Mouse (Mus musculus) lung, embryonic 16.5 days (tissue): ENCODE data around the gene Snapin. TPM values are rescaled to one million over a fixed set of nuclear protein-coding genes. Genes with fewer than 3 reads are reported as not detected.

Source experiments
- ATAC-seq: fragments of 200-750 bp; cut with Nextera tagmentation; 2 replicates; pipeline ENCODE4 v1.8.0; 2017; ENCODE audit warnings: low read depth, mild to moderate bottlenecking, moderate library complexity
- H3K27ac ChIP-seq: fragments of 300-500 bp; sonication (generic); 2 replicates; pipeline ENCODE4 v1.5.1; 2014; ENCODE audit warnings: mild to moderate bottlenecking, control low read depth, low read length
- H3K27me3 ChIP-seq: fragments of 300-500 bp; sonication (generic); 2 replicates; pipeline ENCODE4 v1.6.1; 2014; ENCODE audit warnings: low read depth, low read length, mixed read lengths; ENCODE audit not compliant: control insufficient read depth, insufficient read depth
- H3K36me3 ChIP-seq: fragments of 300-500 bp; sonication (generic); 2 replicates; pipeline ENCODE4 v1.6.1; 2014; ENCODE audit warnings: low read length; ENCODE audit not compliant: control insufficient read depth, insufficient read depth
- H3K4me1 ChIP-seq: fragments of 300-500 bp; sonication (generic); replicated peaks from 2 replicates; pipeline ENCODE4 v1.6.1; 2014; ENCODE audit warnings: low read length, mixed read lengths; ENCODE audit not compliant: control insufficient read depth, insufficient read depth
- H3K4me2 ChIP-seq: fragments of 300-500 bp; sonication (generic); 2 replicates; pipeline ENCODE4 v1.6.1; 2014; ENCODE audit warnings: low read depth, low read length, control low read depth
- H3K4me3 ChIP-seq: fragments of 300-500 bp; sonication (generic); 2 replicates; pipeline ENCODE4 v1.5.1; 2014; ENCODE audit warnings: mild to moderate bottlenecking, low read length, control low read depth
- H3K9ac ChIP-seq: fragments of 300-500 bp; sonication (generic); 2 replicates; pipeline ENCODE4 v1.6.1; 2014; ENCODE audit warnings: low read length, control low read depth
- H3K9me3 ChIP-seq: fragments of 300-500 bp; sonication (generic); 2 replicates; pipeline ENCODE4 v1.6.1; 2016; ENCODE audit warnings: low read length; ENCODE audit not compliant: control insufficient read depth
- WGBS: fragments of 180-500 bp; shearing (Covaris S2); extraction: QIAGEN DNeasy Blood & Tissue Kit; methylation state at CpG from one replicate; pipeline ENCODE4 v1.1.7; 2014; 5-methylcytosine and 5-hydroxymethylcytosine counted together
- polyA plus RNA-seq: library from polyadenylated mRNA; unstranded; fragments of >200 nt; fragmentation: Nextera tagmentation; extraction: Ambion mirVana; gene quantifications from 2 replicates; pipeline ENCODE4 v1.2.1, GENCODE M21; 2015

The Snapin gene
- polyA plus RNA-seq, 1 experiment from 2014 or later: 86.4 TPM

DNA sequence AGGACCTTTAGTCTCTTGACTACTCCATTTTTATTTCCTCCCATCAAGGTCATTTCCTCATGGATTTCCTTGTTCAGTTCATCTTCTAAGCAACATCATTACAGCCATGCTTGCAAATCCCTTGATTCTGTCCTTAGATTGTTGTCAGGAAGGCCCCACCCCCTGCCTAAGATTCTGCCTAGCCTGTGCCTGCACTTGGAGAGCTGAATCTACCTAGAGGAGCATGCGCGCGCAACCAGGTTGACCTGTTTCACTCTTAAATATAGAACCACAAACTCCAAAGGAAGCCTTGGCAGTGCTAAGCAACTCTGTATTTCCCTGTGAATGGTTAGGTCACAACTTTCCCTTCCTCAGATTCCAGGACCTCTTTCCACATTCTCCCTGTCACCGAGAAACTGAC is 26.9 kb upstream of the Snapin start:
- Histone ChIP-seq H3K36me3 (no peaks in the 10 kb centered on the region), H3K9ac (no peak overlapping the region), H3K27me3 (no peaks in the 10 kb centered on the region), H3K9me3 (no peaks in the 10 kb centered on the region), H3K4me1 (peaks cover 12% of the 10 kb centered on the region), H3K27ac (no peak overlapping the region), H3K4me3 (no peak overlapping the region), H3K4me2 (no peak overlapping the region)
- no peak for ATAC-seq
- 67% methylated on average over 4 of the region's 4 CpGs for WGBS

DNA sequence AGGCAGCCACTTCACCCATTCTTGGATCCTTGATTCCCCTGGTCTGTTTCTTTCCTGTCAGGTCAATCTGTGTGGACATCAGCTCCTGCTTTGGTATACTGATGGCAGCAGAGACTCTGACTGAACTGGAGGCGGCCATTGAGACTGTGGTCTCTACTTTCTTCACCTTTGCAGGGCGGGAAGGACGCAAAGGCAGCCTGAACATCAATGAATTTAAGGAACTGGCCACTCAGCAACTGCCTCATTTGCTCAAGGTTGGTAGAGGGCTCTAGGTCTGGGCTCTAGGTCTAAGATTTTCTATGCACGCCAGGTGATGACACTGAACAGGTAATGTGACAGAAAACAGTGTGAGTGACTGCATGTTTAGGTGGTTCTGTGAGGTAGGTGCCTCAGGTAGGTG is 25.0 kb upstream of the Snapin start:
- WGBS: 82% methylated on average over 4 of the region's 4 CpGs
- Histone ChIP-seq H3K27ac (no peak overlapping the region), H3K4me3 (no peak overlapping the region)

DNA sequence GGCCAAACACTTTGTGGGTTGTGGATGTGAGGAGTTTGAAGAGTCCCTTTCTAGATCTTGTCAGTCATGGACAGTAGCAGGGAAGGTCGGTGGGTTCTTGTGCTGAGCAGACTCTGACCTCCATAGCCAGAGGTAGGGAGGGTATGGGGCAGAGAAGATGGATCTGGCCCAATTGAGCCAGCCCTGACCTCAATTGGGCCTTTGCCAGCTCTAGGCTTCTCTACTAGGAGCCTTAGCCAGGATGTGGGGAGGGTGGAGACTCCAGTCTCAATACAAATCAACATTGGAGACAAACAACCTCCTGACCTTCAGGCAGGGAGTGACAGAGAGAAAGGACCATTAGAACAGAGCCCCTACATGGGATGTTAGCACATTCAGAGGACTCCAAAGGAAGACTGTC is 24.4 kb upstream of the Snapin start:
- Histone ChIP-seq H3K4me1 (peaks cover 12% of the 10 kb centered on the region), H3K27me3 (no peaks in the 10 kb centered on the region), H3K36me3 (no peaks in the 10 kb centered on the region), H3K27ac (peak overlapping the region; percentile 58; the same call in 1 of the 2 replicates), H3K9ac (peak overlapping the region; percentile 66), H3K4me3 (peak overlapping the region; percentile 57), H3K9me3 (no peaks in the 10 kb centered on the region), H3K4me2 (peak overlapping the region; percentile 76)
- ATAC-seq: no peak; the same call in 1 of the 2 replicates
- 25% methylated on average over 1 of the region's 1 CpGs for WGBS

More for the DNA sequence above, 25.0 kb upstream of the Snapin start:
- Histone ChIP-seq H3K9ac (no peak overlapping the region), H3K36me3 (no peaks in the 10 kb centered on the region), H3K4me2 (no peak overlapping the region), H3K4me1 (peaks cover 12% of the 10 kb centered on the region), H3K27me3 (no peaks in the 10 kb centered on the region), H3K9me3 (no peaks in the 10 kb centered on the region)
- no peak for ATAC-seq

DNA sequence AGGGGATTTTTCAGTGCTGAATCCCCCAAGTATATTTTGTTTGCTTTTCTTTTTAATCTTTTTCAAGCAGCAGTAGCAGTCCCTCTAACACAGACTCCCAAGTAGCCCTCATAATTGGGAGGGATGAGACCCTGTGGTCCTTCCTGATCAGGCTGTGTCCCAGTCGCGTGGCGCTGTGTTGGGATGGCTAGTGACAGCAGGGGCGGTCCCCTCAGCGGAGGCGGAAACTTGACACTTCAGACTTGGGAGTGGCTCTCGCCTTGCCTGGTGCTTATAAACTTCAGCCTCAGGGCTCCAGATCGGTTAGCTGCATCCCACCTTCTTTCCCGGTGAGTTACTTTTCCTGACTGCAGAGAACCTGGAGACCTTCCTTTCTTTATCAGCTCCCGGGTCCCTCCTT is 23.9 kb upstream of the Snapin start:
- H3K4me1 ChIP-seq: peaks cover 13% of the 10 kb centered on the region
- peak overlapping the region; percentile 66 for H3K9ac ChIP-seq
- no peaks in the 10 kb centered on the region for H3K27me3 ChIP-seq
- peak overlapping the region; percentile 57 for H3K4me3 ChIP-seq
- H3K27ac ChIP-seq: peak overlapping the region; percentile 58
- ATAC-seq: peak; percentile 89
- no peaks in the 10 kb centered on the region for H3K36me3 ChIP-seq
- no peaks in the 10 kb centered on the region for H3K9me3 ChIP-seq
- 0% methylated on average over 10 of the region's 10 CpGs for WGBS
- H3K4me2 ChIP-seq: peak overlapping the region; percentile 76

DNA sequence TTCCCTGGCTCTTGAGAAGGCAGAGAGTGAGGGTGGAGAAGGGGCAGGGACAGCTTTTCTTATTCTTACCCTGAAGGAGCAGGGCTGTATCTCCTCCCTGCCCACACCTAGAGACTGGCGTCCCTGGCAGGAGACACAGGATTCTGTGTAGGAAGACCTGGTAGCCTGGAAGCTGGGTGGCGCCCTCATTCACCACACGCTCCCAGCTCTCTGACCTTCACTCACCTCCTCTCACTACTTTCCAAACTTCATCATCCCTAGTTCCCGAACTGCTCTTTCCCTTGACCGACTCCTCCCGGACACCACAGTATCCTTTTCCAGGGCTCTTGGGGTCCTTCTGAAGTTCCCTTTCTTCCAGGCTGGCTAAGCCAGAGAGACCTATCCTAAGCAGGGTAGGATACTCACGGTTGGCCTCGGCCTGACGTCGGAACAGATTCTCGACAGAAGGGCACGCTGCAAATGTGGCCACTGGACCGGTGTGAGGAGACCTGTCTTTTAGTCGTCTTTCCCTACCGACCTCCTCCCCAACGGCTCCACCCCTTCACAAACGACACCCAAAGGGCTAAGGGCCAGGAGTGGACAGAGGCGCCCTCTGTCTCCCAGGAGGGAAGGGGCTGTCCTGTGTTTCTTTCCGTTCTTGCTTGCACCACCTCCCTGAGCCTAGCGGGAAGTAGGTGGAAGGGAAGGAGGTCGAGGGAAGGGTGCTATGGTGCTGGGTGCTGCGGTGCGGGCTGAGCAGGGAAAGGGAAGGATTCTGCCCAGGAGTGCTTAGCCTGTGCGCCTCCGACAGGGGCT is 23.2 kb upstream of the Snapin start, which contains the start of the genes S100a1 and S100a13:
S100a1 (minus strand) TSS at position 597 of the 795 bp plus-strand sequence.
S100a13 (plus strand) TSS at position 640 of the 795 bp plus-strand sequence.
- peak; percentile 63 for ATAC-seq
- H3K9ac ChIP-seq: peak within 1 kb of the TSS; percentile 66
- WGBS: 4% methylated on average over 25 of the region's 25 CpGs
- H3K27me3 ChIP-seq: no peaks in the 10 kb centered on the region
- no peaks in the 10 kb centered on the region for H3K36me3 ChIP-seq
- H3K4me1 ChIP-seq: peaks cover 15% of the 10 kb centered on the region
- no peaks in the 10 kb centered on the region for H3K9me3 ChIP-seq
- peak within 1 kb of the TSS; percentile 57 for H3K4me3 ChIP-seq
- H3K4me2 ChIP-seq: peak within 1 kb of the TSS; percentile 76
- peak within 1 kb of the TSS; percentile 58 for H3K27ac ChIP-seq

DNA sequence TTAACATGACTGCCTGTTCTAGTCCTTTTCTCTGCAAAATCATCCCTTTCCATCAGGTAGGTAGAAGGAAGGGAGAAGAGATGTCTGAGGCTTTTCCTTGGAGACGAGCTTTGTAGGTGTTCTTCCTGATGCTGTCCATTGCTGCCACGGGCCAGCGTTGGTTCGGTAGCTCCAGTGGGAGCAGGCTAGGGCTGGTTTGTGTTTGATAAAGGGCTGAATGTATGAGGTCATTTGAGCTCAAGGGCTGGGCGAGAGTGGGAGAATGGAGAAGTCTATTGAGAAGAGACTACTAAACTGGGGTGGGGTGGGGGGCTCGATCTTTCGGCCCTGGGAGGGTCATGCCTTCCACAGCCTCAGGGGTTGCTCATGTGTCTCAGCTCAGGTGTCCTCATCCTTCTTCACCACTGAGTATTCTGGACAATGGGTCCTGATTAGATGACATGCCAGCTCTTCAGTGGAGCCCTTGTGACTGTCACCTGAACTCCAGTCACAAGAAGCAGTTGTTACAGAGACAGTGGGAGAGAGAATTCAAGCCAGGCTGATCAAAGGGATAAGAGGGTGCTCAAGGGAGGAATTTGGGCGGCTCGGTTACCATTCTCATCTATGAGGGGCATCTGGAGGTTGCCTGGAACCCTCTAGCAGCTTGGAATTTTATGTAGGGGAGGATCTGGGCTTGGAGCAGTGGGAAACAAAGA is 22.3 kb upstream of the Snapin start:
- ATAC-seq: no peak
- H3K9me3 ChIP-seq: no peaks in the 10 kb centered on the region
- H3K4me2 ChIP-seq: peak overlapping the region; percentile 76
- H3K36me3 ChIP-seq: no peaks in the 10 kb centered on the region
- H3K27ac ChIP-seq: no peak overlapping the region
- no peak overlapping the region for H3K4me3 ChIP-seq
- peaks cover 17% of the 10 kb centered on the region for H3K4me1 ChIP-seq
- 71% methylated on average over 9 of the region's 9 CpGs for WGBS
- no peak overlapping the region for H3K9ac ChIP-seq
- H3K27me3 ChIP-seq: no peaks in the 10 kb centered on the region

DNA sequence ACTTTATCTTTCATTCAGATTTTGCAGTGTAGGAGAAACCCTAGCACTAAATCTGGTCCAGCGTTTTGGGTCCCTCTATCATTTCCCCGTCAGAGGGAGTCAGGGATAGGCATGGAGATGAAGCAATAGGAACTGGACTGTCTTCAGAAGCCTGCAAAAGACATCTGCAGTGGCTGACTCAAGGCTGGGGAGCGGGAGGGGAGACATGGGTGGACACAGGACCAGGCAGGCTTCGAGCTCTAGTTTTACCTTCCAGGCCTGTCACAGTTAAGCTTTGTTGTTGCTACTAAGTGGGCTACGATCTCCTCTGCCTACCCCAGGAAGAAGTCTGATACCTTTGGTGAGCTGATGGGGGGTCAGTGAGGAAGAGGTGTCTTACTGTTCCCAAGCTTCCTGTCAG is 21.4 kb upstream of the Snapin start:
- H3K9ac ChIP-seq: no peak overlapping the region
- H3K9me3 ChIP-seq: no peaks in the 10 kb centered on the region
- no peak overlapping the region for H3K27ac ChIP-seq
- H3K4me2 ChIP-seq: no peak overlapping the region
- H3K4me1 ChIP-seq: peaks cover 25% of the 10 kb centered on the region
- no peak overlapping the region for H3K4me3 ChIP-seq
- no peaks in the 10 kb centered on the region for H3K27me3 ChIP-seq
- WGBS: 82% methylated on average over 5 of the region's 5 CpGs
- ATAC-seq: no peak
- H3K36me3 ChIP-seq: no peaks in the 10 kb centered on the region; the same call in 1 of the 2 replicates

DNA sequence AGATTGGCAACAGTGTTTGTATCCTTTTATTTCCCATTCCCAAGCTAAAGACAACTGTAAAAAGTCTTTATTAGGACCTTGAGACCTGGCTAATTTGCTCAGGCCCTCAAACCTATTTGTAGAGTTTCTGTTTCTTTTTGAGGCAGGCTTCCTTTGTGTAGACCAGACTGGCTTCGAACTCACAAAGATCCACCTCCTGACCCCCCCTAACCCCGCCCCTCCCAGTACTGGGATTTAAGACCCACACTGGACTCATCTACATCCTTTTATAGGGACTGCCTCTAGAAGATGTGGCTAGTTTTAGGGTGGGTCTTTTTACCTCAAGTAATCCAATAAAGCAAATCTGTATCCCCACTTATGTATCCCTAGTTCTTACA is 18.9 kb upstream of the Snapin start:
- Histone ChIP-seq H3K4me3 (peak overlapping the region; percentile 98), H3K36me3 (peaks cover 16% of the 10 kb centered on the region), H3K27me3 (no peaks in the 10 kb centered on the region), H3K9ac (peak overlapping the region; percentile 50), H3K9me3 (no peaks in the 10 kb centered on the region), H3K27ac (peak overlapping the region; percentile 70; the same call in 1 of the 2 replicates), H3K4me2 (peak overlapping the region; percentile 65), H3K4me1 (peaks cover 25% of the 10 kb centered on the region)
- ATAC-seq: no peak
- WGBS: 20% methylated on average over 2 of the region's 2 CpGs
